In genomic region chr15:17204739-17205138, GRCm38 (mm10) we compare ENCODE assay signal across 32 mouse cellular contexts.
"Had no signal": no experiment of that assay in that cellular context is flagged by ENCODE, and none has a peak within 500 bp of the region (broad histone marks: within the 10 kb centered on the region; RNA-seq: fewer than 3 reads in every experiment).

No protein-coding gene starts in this region.

- H3K27me3 ChIP-seq: heart, embryonic 12.5 days; heart, embryonic 13.5 days; heart, embryonic 15.5 days; hindbrain, embryonic 12.5 days; hindbrain, embryonic 13.5 days; hindbrain, embryonic 15.5 days; intestine, embryonic 15.5 days; kidney, embryonic 15.5 days had no signal

- ATAC-seq: hindbrain, embryonic 16.5 days; hindbrain, postnatal 0 days; inflammation-experienced regulatory T-cells, adult 6 months; intestine, embryonic 15.5 days; intestine, embryonic 16.5 days; intestine, postnatal 0 days had no signal

- H3K4me3 ChIP-seq: heart, embryonic 10.5 days; heart, embryonic 12.5 days; heart, embryonic 13.5 days; heart, embryonic 15.5 days; hindbrain, embryonic 10.5 days; hindbrain, embryonic 12.5 days; hindbrain, embryonic 13.5 days; hindbrain, embryonic 15.5 days; intestine, embryonic 15.5 days; kidney, embryonic 15.5 days; layer of hippocampus, adult 2 months had no signal

- H3K27ac ChIP-seq: heart, embryonic 10.5 days; heart, embryonic 13.5 days; heart, embryonic 15.5 days; hindbrain, embryonic 10.5 days; hindbrain, embryonic 12.5 days; hindbrain, embryonic 13.5 days; hindbrain, embryonic 14.5 days; hindbrain, embryonic 15.5 days; hindbrain, postnatal 0 days; intestine, embryonic 15.5 days; kidney, embryonic 15.5 days; kidney, postnatal 0 days; layer of hippocampus, adult 2 months had no signal

- H3K9me3 ChIP-seq: heart, embryonic 10.5 days; heart, embryonic 12.5 days; heart, embryonic 13.5 days; heart, embryonic 15.5 days; hindbrain, embryonic 10.5 days; hindbrain, embryonic 12.5 days; hindbrain, embryonic 13.5 days; hindbrain, embryonic 15.5 days; intestine, embryonic 15.5 days; kidney, embryonic 15.5 days had no signal

- H3K9ac ChIP-seq: heart, embryonic 12.5 days; heart, embryonic 13.5 days; heart, embryonic 15.5 days; hindbrain, embryonic 12.5 days; hindbrain, embryonic 13.5 days; hindbrain, embryonic 14.5 days; hindbrain, embryonic 15.5 days; intestine, embryonic 15.5 days; kidney, embryonic 15.5 days had no signal

- DNase-seq: heart, postnatal 10 days; heart, postnatal 14 days; heart, postnatal 36 days; kidney, adult 11 months; kidney, adult 18-20 months; kidney, adult 2 months; kidney, adult 8-10 months; kidney, adult 9 months; kidney, postnatal 10 days; kidney, postnatal 14 days; kidney, postnatal 36 days; kidney, postnatal 4 days; layer of hippocampus, adult 9-11 months; layer of hippocampus, postnatal 36 days had no signal

- H3K4me1 ChIP-seq: heart, embryonic 10.5 days; heart, embryonic 12.5 days; heart, embryonic 13.5 days; heart, embryonic 15.5 days; hindbrain, embryonic 10.5 days; hindbrain, embryonic 12.5 days; hindbrain, embryonic 13.5 days; hindbrain, embryonic 15.5 days; intestine, embryonic 15.5 days; kidney, embryonic 15.5 days had no signal

- H3K36me3 ChIP-seq: heart, embryonic 10.5 days; heart, embryonic 12.5 days; heart, embryonic 13.5 days; heart, embryonic 15.5 days; hindbrain, embryonic 10.5 days; hindbrain, embryonic 12.5 days; hindbrain, embryonic 13.5 days; hindbrain, embryonic 15.5 days; intestine, embryonic 15.5 days; kidney, embryonic 15.5 days had no signal
